Mouse (Mus musculus) bone marrow macrophage, adult 2 months (primary cell): ENCODE data around the gene Tnrc18.

Experiments used
- CTCF ChIP-seq: IDR thresholded peaks from 2 replicates; pipeline ENCODE4 v1.5.1; 2012; ENCODE audit warnings: low read depth, mild to moderate bottlenecking, low read length, moderate library complexity
- POLR2A ChIP-seq: IDR thresholded peaks from 2 replicates; pipeline ENCODE4 v1.6.1; 2012; ENCODE audit warnings: mild to moderate bottlenecking, low read depth, low read length, borderline replicate concordance

GRCm38 (mm10) chr5:142853585-142853984 is 36.1 kb upstream of the Tnrc18 start:
- no peak for TF ChIP-seq CTCF
- no peak for TF ChIP-seq POLR2A
